Mouse (Mus musculus): ENCODE results near the gene Tnf. TPM values are rescaled to one million over a fixed set of nuclear protein-coding genes. Genes with fewer than 3 reads are reported as not detected.

Tnf gene
- polyA plus RNA-seq, 1 experiment from 2014 or later = not detected

- Histone ChIP-seq H3K9me3 (replicated peaks; ENCODE audit: control insufficient read depth, low read length, poor library complexity, severe bottlenecking) (no peaks in the 10 kb centered on the region), H3K27ac (ENCODE audit: low read length) (peak within 1 kb of the TSS; percentile 99), H3K27me3 (ENCODE audit: control insufficient read depth, insufficient read depth, low read depth, low read length) (no peaks in the 10 kb centered on the region), H3K9ac (ENCODE audit: low read depth, low read length) (peak within 1 kb of the TSS; percentile 100), H3K4me2 (ENCODE audit: low read length) (peak within 1 kb of the TSS; percentile 71), H3K4me1 (ENCODE audit: control insufficient read depth, insufficient read depth, low read length) (peaks cover 29% of the 10 kb centered on the region), H3K4me3 (ENCODE audit: low read depth, low read length) (peak within 1 kb of the TSS; percentile 99), H3K36me3 (ENCODE audit: control insufficient read depth, insufficient read depth, low read length) (peaks cover 15% of the 10 kb centered on the region)
- peak; percentile 94 for ATAC-seq
- WGBS = under 1% methylated on average over 43 of the region's 89 CpGs
Measured at GRCm38 (mm10) chr17:35164568-35165450, 37.0 kb downstream of the Tnf start, which contains the start of gene Prrc2a. Prrc2a (minus strand) TSS chr17:35164897.

GRCm38 (mm10) chr17:35164218-35164567 lies 37.6 kb downstream of the Tnf start:
- peak overlapping the region; percentile 99 for H3K27ac ChIP-seq (ENCODE audit: low read length)
- peaks cover 29% of the 10 kb centered on the region for H3K4me1 ChIP-seq (ENCODE audit: control insufficient read depth, insufficient read depth, low read length)
- peak overlapping the region; percentile 100 for H3K9ac ChIP-seq (ENCODE audit: low read depth, low read length)
- peak overlapping the region; percentile 99 for H3K4me3 ChIP-seq (ENCODE audit: low read depth, low read length)
- no peak for ATAC-seq
- under 1% methylated on average over 26 of the region's 28 CpGs for WGBS
- peak overlapping the region; percentile 71 for H3K4me2 ChIP-seq (ENCODE audit: low read length)
- H3K36me3 ChIP-seq (ENCODE audit: control insufficient read depth, insufficient read depth, low read length) = peaks cover 21% of the 10 kb centered on the region
- H3K27me3 ChIP-seq (ENCODE audit: control insufficient read depth, insufficient read depth, low read depth, low read length) = no peaks in the 10 kb centered on the region
- H3K9me3 ChIP-seq (replicated peaks; ENCODE audit: control insufficient read depth, low read length, poor library complexity, severe bottlenecking) = no peaks in the 10 kb centered on the region

GRCm38 (mm10) chr17:35163326-35164081 lies 38.3 kb downstream of the Tnf start:
- H3K27me3 ChIP-seq (ENCODE audit: control insufficient read depth, insufficient read depth, low read depth, low read length) = no peaks in the 10 kb centered on the region
- H3K9me3 ChIP-seq (replicated peaks; ENCODE audit: control insufficient read depth, low read length, poor library complexity, severe bottlenecking) = no peaks in the 10 kb centered on the region
- peak overlapping the region; percentile 99 for H3K27ac ChIP-seq (ENCODE audit: low read length)
- peak overlapping the region; percentile 99 for H3K4me3 ChIP-seq (ENCODE audit: low read depth, low read length)
- ATAC-seq = no peak
- peak overlapping the region; percentile 71 for H3K4me2 ChIP-seq (ENCODE audit: low read length)
- H3K4me1 ChIP-seq (ENCODE audit: control insufficient read depth, insufficient read depth, low read length) = peaks cover 29% of the 10 kb centered on the region
- WGBS = 8% methylated on average over 8 of the region's 8 CpGs
- H3K9ac ChIP-seq (ENCODE audit: low read depth, low read length) = peak overlapping the region; percentile 100
- peaks cover 28% of the 10 kb centered on the region for H3K36me3 ChIP-seq (ENCODE audit: control insufficient read depth, insufficient read depth, low read length)

GRCm38 (mm10) chr17:35162730-35163129 lies 39.1 kb downstream of the Tnf start:
- Histone ChIP-seq H3K27ac (ENCODE audit: low read length) (peak overlapping the region; percentile 48; the same call in 1 of the 2 replicates), H3K9ac (ENCODE audit: low read depth, low read length) (peak overlapping the region; percentile 100), H3K4me2 (ENCODE audit: low read length) (peak overlapping the region; percentile 71), H3K27me3 (ENCODE audit: control insufficient read depth, insufficient read depth, low read depth, low read length) (no peaks in the 10 kb centered on the region), H3K4me1 (ENCODE audit: control insufficient read depth, insufficient read depth, low read length) (peaks cover 29% of the 10 kb centered on the region), H3K36me3 (ENCODE audit: control insufficient read depth, insufficient read depth, low read length) (peaks cover 35% of the 10 kb centered on the region), H3K9me3 (replicated peaks; ENCODE audit: control insufficient read depth, low read length, poor library complexity, severe bottlenecking) (no peaks in the 10 kb centered on the region), H3K4me3 (ENCODE audit: low read depth, low read length) (peak overlapping the region; percentile 99)
- ATAC-seq = no peak
- 30% methylated on average over 12 of the region's 12 CpGs for WGBS

GRCm38 (mm10) chr17:35162121-35162520 lies 39.7 kb downstream of the Tnf start:
- ATAC-seq = no peak
- Histone ChIP-seq H3K27ac (ENCODE audit: low read length) (no peak overlapping the region), H3K9ac (ENCODE audit: low read depth, low read length) (peak overlapping the region; percentile 100), H3K27me3 (ENCODE audit: control insufficient read depth, insufficient read depth, low read depth, low read length) (no peaks in the 10 kb centered on the region), H3K4me3 (ENCODE audit: low read depth, low read length) (peak overlapping the region; percentile 99), H3K4me2 (ENCODE audit: low read length) (peak overlapping the region; percentile 71), H3K36me3 (ENCODE audit: control insufficient read depth, insufficient read depth, low read length) (peaks cover 41% of the 10 kb centered on the region), H3K4me1 (ENCODE audit: control insufficient read depth, insufficient read depth, low read length) (peaks cover 29% of the 10 kb centered on the region), H3K9me3 (replicated peaks; ENCODE audit: control insufficient read depth, low read length, poor library complexity, severe bottlenecking) (no peaks in the 10 kb centered on the region)
- WGBS = 57% methylated on average over 14 of the region's 14 CpGs

GRCm38 (mm10) chr17:35161421-35161820 lies 40.4 kb downstream of the Tnf start:
- Histone ChIP-seq H3K4me2 (ENCODE audit: low read length) (peak overlapping the region; percentile 0; the same call in 1 of the 2 replicates), H3K9ac (ENCODE audit: low read depth, low read length) (no peak overlapping the region), H3K27ac (ENCODE audit: low read length) (no peak overlapping the region), H3K4me3 (ENCODE audit: low read depth, low read length) (no peak overlapping the region), H3K9me3 (replicated peaks; ENCODE audit: control insufficient read depth, low read length, poor library complexity, severe bottlenecking) (no peaks in the 10 kb centered on the region), H3K4me1 (ENCODE audit: control insufficient read depth, insufficient read depth, low read length) (peaks cover 26% of the 10 kb centered on the region), H3K36me3 (ENCODE audit: control insufficient read depth, insufficient read depth, low read length) (peaks cover 48% of the 10 kb centered on the region), H3K27me3 (ENCODE audit: control insufficient read depth, insufficient read depth, low read depth, low read length) (no peaks in the 10 kb centered on the region)
- ATAC-seq = no peak
- 88% methylated on average over 11 of the region's 11 CpGs for WGBS

GRCm38 (mm10) chr17:35159638-35160037 lies 42.2 kb downstream of the Tnf start:
- Histone ChIP-seq H3K36me3 (ENCODE audit: control insufficient read depth, insufficient read depth, low read length) (peaks cover 66% of the 10 kb centered on the region), H3K9me3 (replicated peaks; ENCODE audit: control insufficient read depth, low read length, poor library complexity, severe bottlenecking) (no peaks in the 10 kb centered on the region), H3K27me3 (ENCODE audit: control insufficient read depth, insufficient read depth, low read depth, low read length) (no peaks in the 10 kb centered on the region), H3K4me3 (ENCODE audit: low read depth, low read length) (no peak overlapping the region), H3K4me2 (ENCODE audit: low read length) (no peak overlapping the region), H3K27ac (ENCODE audit: low read length) (no peak overlapping the region), H3K9ac (ENCODE audit: low read depth, low read length) (no peak overlapping the region), H3K4me1 (ENCODE audit: control insufficient read depth, insufficient read depth, low read length) (peaks cover 18% of the 10 kb centered on the region)
- no peak for ATAC-seq
- 87% methylated on average over 7 of the region's 7 CpGs for WGBS

GRCm38 (mm10) chr17:35158850-35159593 lies 42.8 kb downstream of the Tnf start:
- Histone ChIP-seq H3K4me2 (ENCODE audit: low read length) (no peak overlapping the region), H3K27ac (ENCODE audit: low read length) (no peak overlapping the region), H3K9me3 (replicated peaks; ENCODE audit: control insufficient read depth, low read length, poor library complexity, severe bottlenecking) (no peaks in the 10 kb centered on the region), H3K4me1 (ENCODE audit: control insufficient read depth, insufficient read depth, low read length) (peaks cover 18% of the 10 kb centered on the region), H3K9ac (ENCODE audit: low read depth, low read length) (no peak overlapping the region), H3K36me3 (ENCODE audit: control insufficient read depth, insufficient read depth, low read length) (peaks cover 72% of the 10 kb centered on the region), H3K27me3 (ENCODE audit: control insufficient read depth, insufficient read depth, low read depth, low read length) (no peaks in the 10 kb centered on the region), H3K4me3 (ENCODE audit: low read depth, low read length) (no peak overlapping the region)
- 95% methylated on average over 16 of the region's 16 CpGs for WGBS
- ATAC-seq = no peak

All from midbrain, embryonic 16.5 days (tissue).